Mouse (Mus musculus): ENCODE results near the gene Pfkp. TPM values are rescaled to one million over a fixed set of nuclear protein-coding genes. Genes with fewer than 3 reads are reported as not detected.

The Pfkp gene
- polyA plus RNA-seq, 1 experiment from 2014 or later: 32.8 TPM

DNA sequence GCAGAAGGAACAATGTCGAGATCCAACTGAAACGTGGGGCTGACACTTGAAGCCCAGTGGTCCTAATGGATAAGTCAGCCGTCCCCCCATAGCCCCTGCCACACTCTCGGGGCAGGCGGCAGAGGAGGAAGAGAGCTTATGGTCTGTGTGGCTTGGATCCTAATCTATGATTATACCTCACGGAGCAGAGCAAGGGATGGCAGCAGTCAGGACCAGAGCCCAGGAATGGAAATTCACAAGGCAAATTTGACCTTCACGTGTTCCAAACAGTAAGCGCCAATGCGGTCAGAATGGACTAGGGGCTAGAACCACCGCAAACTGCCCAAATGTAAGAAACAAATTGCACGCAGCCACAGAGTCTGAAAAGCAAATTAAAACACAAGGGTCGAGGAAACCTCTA is 14.5 kb downstream of the Pfkp start:
- DNase-seq (ENCODE audit: low spot score): no peak
- Histone ChIP-seq H3K9me3 (no peaks in the 10 kb centered on the region), H3K27me3 (ENCODE audit: insufficient read depth, poor library complexity, severe bottlenecking) (no peaks in the 10 kb centered on the region), H3K36me3 (no peaks in the 10 kb centered on the region), H3K4me3 (no peak overlapping the region), H3K4me1 (replicated peaks) (peaks cover 16% of the 10 kb centered on the region; the same call in 1 of the 2 replicates), H3K27ac (no peak overlapping the region)
- 91% methylated on average over 12 of the region's 12 CpGs for WGBS

DNA sequence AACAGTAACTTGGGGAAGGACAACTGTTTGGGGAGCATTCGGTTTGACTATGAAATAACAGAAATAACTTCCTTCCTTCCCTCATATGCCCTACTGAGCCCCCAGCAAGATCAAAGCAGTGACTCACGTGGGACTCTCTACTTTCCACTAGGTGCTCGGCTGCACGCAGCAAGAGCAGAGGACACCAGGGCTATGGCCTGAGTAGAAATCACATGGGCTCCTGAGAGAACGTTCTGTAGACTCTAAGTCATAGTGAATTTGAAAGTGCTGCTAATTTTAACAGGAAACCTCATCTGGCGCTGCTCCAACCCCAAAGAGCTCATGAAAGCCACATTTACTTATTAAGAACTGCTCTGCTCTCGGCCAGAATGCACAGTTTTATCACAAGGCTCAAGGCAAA is 15.1 kb downstream of the Pfkp start:
- H3K27ac ChIP-seq: no peak overlapping the region
- H3K27me3 ChIP-seq (ENCODE audit: insufficient read depth, poor library complexity, severe bottlenecking): no peaks in the 10 kb centered on the region
- no peaks in the 10 kb centered on the region for H3K36me3 ChIP-seq
- peaks cover 16% of the 10 kb centered on the region; the same call in 1 of the 2 replicates for H3K4me1 ChIP-seq (replicated peaks)
- WGBS: 78% methylated on average over 7 of the region's 7 CpGs
- no peak overlapping the region for H3K4me3 ChIP-seq
- no peaks in the 10 kb centered on the region for H3K9me3 ChIP-seq
- no peak for DNase-seq (ENCODE audit: low spot score)

DNA sequence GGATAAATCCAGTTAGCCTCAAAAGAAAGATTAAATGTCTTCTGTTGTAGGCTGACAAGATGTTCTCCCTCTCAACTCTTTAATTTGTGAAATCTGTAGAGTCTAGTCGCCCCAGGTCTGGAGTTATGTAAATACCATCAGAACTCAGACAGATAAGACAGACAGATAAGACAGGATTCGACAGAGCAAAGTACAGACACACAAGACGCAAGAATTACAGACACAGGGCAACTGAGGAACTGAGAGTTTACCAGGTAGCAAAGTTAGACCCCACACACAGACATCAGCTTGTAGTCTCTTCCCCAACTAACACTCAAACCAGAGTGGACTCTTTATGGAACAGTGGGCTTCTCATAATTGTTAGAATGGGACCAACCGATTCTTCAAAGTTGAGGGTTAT is 15.6 kb downstream of the Pfkp start:
- Histone ChIP-seq H3K9me3 (no peaks in the 10 kb centered on the region), H3K27me3 (ENCODE audit: insufficient read depth, poor library complexity, severe bottlenecking) (no peaks in the 10 kb centered on the region), H3K27ac (no peak overlapping the region), H3K4me3 (no peak overlapping the region), H3K36me3 (no peaks in the 10 kb centered on the region), H3K4me1 (replicated peaks) (peaks cover 16% of the 10 kb centered on the region; the same call in 1 of the 2 replicates)
- WGBS: 79% methylated on average over 4 of the region's 4 CpGs
- no peak for DNase-seq (ENCODE audit: low spot score)

DNA sequence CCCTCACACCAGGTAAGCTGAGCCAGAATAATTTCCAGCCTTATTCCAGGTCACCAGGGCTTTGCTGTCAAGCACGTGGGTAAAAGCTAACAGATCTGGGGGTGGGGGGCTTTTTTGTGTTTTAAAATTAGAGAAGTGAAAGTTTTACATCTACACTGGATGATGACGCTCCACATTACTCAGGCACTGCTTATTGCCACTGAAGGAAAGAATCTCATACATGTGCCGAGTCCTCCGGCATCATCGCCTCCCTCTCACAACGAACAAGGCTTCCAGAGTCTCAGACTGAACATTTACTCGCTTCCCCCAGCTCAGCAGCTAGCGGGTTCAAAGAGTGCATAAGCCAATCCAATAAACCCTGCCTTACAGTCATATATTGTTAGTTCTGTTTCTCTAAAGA is 16.1 kb downstream of the Pfkp start:
- Histone ChIP-seq H3K36me3 (no peaks in the 10 kb centered on the region), H3K4me1 (replicated peaks) (peaks cover 16% of the 10 kb centered on the region; the same call in 1 of the 2 replicates), H3K4me3 (no peak overlapping the region), H3K27ac (no peak overlapping the region), H3K9me3 (no peaks in the 10 kb centered on the region), H3K27me3 (ENCODE audit: insufficient read depth, poor library complexity, severe bottlenecking) (no peaks in the 10 kb centered on the region)
- DNase-seq (ENCODE audit: low spot score): no peak
- WGBS: 86% methylated on average over 8 of the region's 8 CpGs

DNA sequence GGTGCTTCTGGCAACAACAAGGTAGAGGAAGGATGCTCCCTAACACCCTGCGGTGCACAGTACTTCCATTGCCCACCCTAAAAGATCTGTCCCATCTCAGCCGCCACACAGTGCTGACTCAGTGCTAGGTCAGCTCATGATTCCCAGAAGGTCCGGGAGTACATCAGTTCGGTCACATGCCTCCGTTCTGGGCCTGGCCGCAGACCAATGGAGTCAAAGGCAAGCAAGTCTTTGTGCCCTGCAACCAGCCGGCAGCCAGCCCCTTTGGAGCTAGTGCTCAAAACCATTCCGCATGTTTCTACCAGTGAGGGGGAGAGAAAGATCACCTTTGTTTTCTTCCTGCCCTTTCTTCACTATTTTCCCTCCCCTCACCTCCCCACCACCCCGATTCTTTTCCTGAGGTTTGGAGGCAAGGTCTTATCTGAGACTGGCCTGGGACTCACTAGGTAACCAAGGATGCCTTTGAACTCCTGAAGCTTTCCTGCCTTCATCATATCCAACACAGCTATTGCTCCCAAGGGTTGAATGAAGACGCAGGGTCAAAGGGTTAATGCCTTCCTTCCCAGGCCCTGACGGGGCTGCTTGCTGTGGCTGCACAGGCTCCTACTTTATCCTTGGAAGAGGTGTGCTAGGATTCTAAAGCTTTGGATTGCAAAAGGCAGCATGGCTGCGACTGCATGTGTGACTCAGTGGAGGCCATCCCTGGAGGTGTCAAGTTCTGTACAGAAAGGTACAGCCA is 16.6 kb downstream of the Pfkp start:
- H3K4me3 ChIP-seq: no peak overlapping the region
- no peaks in the 10 kb centered on the region for H3K9me3 ChIP-seq
- DNase-seq (ENCODE audit: low spot score): no peak
- peaks cover 16% of the 10 kb centered on the region; the same call in 1 of the 2 replicates for H3K4me1 ChIP-seq (replicated peaks)
- no peaks in the 10 kb centered on the region for H3K27me3 ChIP-seq (ENCODE audit: insufficient read depth, poor library complexity, severe bottlenecking)
- 77% methylated on average over 12 of the region's 12 CpGs for WGBS
- no peaks in the 10 kb centered on the region for H3K36me3 ChIP-seq
- no peak overlapping the region for H3K27ac ChIP-seq

DNA sequence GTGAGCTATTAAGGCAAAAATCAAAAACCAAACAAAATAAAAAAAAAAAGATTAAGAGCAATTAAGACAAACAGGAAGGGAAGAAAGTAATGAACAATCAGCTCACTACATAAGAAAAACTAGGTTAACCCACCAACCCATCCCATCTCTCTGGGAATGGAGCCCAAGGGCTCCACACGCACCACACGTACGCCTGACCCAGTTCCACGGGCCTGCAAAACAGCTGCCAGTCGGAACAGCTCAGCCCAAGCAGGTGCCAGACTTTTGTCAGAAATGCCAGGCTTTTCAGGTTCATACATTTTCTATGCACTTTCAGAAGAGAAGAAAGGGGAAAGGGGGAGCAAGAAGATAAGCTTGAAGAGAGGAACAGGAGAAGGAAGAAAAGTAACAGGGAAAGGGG is 17.9 kb downstream of the Pfkp start:
- no peaks in the 10 kb centered on the region for H3K27me3 ChIP-seq (ENCODE audit: insufficient read depth, poor library complexity, severe bottlenecking)
- no peaks in the 10 kb centered on the region for H3K36me3 ChIP-seq
- WGBS: 96% methylated on average over 5 of the region's 5 CpGs

DNA sequence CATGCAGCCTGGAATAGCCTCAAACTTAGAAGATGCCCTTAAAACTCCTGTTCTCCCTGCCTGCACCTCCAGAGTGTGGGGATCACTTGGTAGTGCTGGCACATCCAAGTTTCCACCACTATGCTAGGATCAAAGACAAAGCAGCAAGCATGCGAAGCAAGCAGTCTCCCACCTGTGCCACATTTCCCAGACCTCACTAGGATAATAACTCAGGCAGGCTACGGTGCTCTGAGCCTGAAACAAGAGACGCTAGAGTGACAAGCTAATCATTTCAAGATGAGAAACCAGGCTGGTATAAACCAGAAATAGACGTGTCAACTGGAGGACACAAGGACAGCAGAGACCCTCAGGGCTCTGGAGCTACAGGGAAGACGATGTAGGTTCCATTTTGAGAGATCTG is 18.6 kb downstream of the Pfkp start:
- 66% methylated on average over 5 of the region's 5 CpGs for WGBS
- DNase-seq (ENCODE audit: low spot score): no peak
- H3K36me3 ChIP-seq: no peaks in the 10 kb centered on the region
- H3K27ac ChIP-seq: no peak overlapping the region
- H3K4me3 ChIP-seq: no peak overlapping the region
- no peaks in the 10 kb centered on the region for H3K27me3 ChIP-seq (ENCODE audit: insufficient read depth, poor library complexity, severe bottlenecking)
- H3K4me1 ChIP-seq (replicated peaks): peaks cover 6% of the 10 kb centered on the region; the same call in 1 of the 2 replicates
- H3K9me3 ChIP-seq: no peaks in the 10 kb centered on the region

More for the DNA sequence above, 17.9 kb downstream of the Pfkp start:
- Histone ChIP-seq H3K4me1 (replicated peaks) (peaks cover 14% of the 10 kb centered on the region; the same call in 1 of the 2 replicates), H3K4me3 (no peak overlapping the region), H3K27ac (no peak overlapping the region), H3K9me3 (no peaks in the 10 kb centered on the region)
- DNase-seq (ENCODE audit: low spot score): no peak

DNA sequence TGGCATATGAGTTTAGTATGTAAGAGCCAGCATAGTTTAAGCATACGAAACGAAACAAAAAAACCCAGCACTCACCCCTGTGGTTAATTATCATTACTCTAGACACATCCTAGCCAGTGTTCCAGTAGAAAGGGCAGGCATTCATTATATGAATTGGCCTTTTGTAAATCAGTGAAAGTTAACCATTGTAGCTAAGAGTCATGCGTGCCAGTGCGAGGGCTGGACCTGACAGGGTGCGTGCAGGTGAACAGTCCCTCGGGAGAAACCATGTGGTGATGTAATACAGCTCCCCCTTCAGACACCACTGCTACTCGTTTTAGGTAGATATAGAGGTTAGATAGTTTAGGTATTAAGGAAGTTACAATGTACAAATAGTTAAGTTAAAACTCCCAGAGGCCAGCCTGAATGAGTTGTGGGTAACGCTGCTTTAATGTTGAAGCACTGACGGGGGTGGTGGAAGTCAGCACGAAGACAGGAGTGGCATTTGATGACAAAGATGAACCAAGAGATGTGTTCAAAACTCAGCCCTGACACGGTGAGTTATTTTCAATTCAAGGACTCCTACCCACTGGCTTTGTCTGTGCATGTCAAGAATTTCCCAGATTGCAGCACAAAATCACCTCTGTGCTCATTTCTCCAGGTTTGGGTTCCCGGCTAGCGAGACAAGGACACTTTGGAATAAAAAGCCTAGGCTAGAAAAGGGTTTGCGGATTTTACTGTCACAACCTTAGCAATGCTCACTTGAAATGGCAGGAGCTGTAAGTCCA is 19.4 kb downstream of the Pfkp start:
- no peak overlapping the region for H3K4me3 ChIP-seq
- H3K27ac ChIP-seq: no peak overlapping the region
- no peaks in the 10 kb centered on the region for H3K27me3 ChIP-seq (ENCODE audit: insufficient read depth, poor library complexity, severe bottlenecking)
- H3K36me3 ChIP-seq: no peaks in the 10 kb centered on the region
- no peak for DNase-seq (ENCODE audit: low spot score)
- 87% methylated on average over 14 of the region's 14 CpGs for WGBS
- H3K9me3 ChIP-seq: no peaks in the 10 kb centered on the region
- 0 out of 2 replicates have a peak, but pooled peaks cover 5% of the 10 kb centered on the region for H3K4me1 ChIP-seq (replicated peaks)

DNA sequence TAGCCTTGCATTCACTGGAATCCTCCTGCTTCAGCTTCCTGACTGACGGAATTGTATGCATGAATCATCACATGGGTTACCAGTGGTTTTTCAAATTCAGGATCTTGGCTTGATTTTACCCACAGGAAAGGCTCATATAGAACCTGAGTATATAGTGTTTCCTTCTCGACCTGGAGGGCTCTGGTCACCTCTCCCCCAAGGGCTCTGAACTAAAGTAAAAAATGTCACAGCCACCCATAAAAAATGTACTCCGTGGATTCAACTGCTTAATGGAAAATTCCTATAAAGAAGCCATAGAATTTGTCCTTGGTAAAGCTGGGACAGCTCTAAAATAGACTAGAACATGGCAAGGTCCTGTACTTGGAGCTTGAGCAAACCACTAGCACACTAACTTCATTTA is 20.3 kb downstream of the Pfkp start:
- Histone ChIP-seq H3K36me3 (no peaks in the 10 kb centered on the region), H3K4me1 (replicated peaks) (0 out of 2 replicates have a peak, but pooled peaks cover 5% of the 10 kb centered on the region), H3K4me3 (no peak overlapping the region), H3K27ac (no peak overlapping the region), H3K9me3 (no peaks in the 10 kb centered on the region), H3K27me3 (ENCODE audit: insufficient read depth, poor library complexity, severe bottlenecking) (no peaks in the 10 kb centered on the region)
- no peak for DNase-seq (ENCODE audit: low spot score)
- WGBS: 89% methylated on average over 3 of the region's 3 CpGs

DNA sequence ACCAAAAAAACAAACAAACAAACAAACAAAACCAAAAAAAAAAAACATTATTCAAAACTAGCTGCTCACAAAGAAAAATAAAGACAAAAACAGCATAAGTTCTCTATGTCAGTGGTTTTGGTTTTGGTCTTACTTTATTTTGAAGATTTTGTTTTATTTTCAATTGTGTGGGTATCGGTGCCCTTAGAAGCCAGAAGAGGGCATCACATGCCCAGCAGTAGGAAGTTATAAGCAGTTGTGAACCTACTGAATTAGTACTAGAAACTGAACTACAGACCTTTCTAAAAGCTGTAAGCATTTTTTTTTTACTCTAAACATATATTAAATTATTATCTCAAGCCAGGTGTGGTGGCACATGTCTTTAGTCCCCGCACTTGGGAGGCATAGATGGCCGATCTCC is 21.2 kb downstream of the Pfkp start:
- H3K9me3 ChIP-seq: no peaks in the 10 kb centered on the region
- H3K4me3 ChIP-seq: no peak overlapping the region
- no peaks in the 10 kb centered on the region for H3K27me3 ChIP-seq (ENCODE audit: insufficient read depth, poor library complexity, severe bottlenecking)
- no peak overlapping the region for H3K27ac ChIP-seq
- WGBS: 96% methylated on average over 3 of the region's 3 CpGs
- H3K36me3 ChIP-seq: no peaks in the 10 kb centered on the region
- 0 out of 2 replicates have a peak, but pooled peaks cover 5% of the 10 kb centered on the region for H3K4me1 ChIP-seq (replicated peaks)
- no peak for DNase-seq (ENCODE audit: low spot score)

DNA sequence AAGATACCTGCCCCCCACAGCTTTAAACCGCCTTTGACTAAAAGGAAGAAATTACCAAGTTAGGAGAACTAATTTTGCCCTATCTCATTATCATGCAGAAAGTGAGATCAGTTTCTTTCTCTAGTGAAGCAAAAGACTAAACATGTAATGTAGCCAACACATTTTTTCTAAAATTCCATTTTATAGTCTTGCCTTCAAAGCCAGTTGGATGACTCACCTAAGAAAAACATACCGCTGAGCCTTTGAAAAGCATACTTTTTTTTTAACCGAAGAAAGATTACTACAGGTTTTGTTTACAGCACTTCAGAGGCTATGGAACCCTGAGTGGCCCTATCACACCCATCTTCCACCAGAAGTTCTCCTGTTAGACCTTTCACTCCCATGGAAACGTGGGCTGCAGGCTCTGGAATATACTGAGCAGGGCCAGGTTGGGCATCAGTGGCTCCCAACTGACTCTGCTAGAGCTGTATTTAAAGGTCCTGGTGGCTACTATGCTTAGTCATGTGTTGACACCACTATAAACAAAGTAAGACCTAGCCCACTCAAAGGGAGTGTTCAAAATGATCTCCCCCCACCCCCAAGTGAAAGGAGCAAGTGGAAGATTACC is 22.0 kb downstream of the Pfkp start:
- no peaks in the 10 kb centered on the region for H3K36me3 ChIP-seq
- WGBS: 74% methylated on average over 4 of the region's 4 CpGs
- no peak for DNase-seq (ENCODE audit: low spot score)

DNA sequence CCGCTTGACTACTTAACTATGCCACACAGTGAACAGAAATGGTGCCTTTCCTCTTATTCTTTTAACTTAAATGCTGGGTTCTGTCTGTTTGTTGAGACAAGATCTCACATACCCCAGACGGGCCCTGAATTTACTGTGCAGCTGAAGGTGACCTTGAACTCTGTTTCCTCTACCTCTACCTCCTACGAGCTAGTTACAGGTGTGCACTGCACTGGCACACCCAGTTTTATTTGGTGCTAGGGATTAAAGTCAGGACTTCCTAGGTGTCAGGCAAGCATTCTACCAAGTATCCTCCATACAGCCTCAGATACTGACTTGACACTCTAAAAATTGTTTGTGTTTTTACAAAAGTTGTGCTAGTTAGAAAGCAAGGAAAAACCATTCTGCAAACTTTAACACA is 22.6 kb downstream of the Pfkp start:
- H3K27ac ChIP-seq: no peak overlapping the region
- 81% methylated on average over 3 of the region's 3 CpGs for WGBS
- DNase-seq (ENCODE audit: low spot score): no peak
- H3K9me3 ChIP-seq: no peaks in the 10 kb centered on the region
- H3K4me3 ChIP-seq: no peak overlapping the region
- H3K27me3 ChIP-seq (ENCODE audit: insufficient read depth, poor library complexity, severe bottlenecking): no peaks in the 10 kb centered on the region
- H3K4me1 ChIP-seq (replicated peaks): no peaks in the 10 kb centered on the region
- H3K36me3 ChIP-seq: no peaks in the 10 kb centered on the region

More for the DNA sequence above, 22.0 kb downstream of the Pfkp start:
- Histone ChIP-seq H3K27me3 (ENCODE audit: insufficient read depth, poor library complexity, severe bottlenecking) (no peaks in the 10 kb centered on the region), H3K4me1 (replicated peaks) (no peaks in the 10 kb centered on the region), H3K4me3 (no peak overlapping the region), H3K27ac (no peak overlapping the region), H3K9me3 (no peaks in the 10 kb centered on the region)

DNA sequence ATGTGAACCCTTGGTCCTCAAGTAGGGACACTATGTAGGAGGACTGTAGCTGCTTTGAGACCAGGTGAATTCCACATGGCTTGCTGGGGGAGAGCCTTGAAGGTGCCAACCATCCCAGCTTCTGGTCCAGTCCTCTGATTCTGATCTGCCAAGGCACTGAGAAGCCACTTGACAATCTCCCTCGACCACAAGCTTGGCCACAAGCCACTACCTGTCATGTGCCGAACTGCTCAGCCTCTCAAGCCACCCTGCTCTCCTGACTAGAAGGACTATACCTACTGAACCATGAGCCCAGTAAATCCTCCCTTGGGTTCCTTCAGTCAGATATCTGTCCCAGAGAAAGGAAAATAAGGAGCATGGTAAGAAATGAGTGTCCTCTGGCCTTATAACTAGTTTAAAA is 24.0 kb downstream of the Pfkp start:
- H3K9me3 ChIP-seq: no peaks in the 10 kb centered on the region
- H3K4me1 ChIP-seq (replicated peaks): no peaks in the 10 kb centered on the region
- DNase-seq (ENCODE audit: low spot score): no peak
- no peak overlapping the region for H3K4me3 ChIP-seq
- H3K27me3 ChIP-seq (ENCODE audit: insufficient read depth, poor library complexity, severe bottlenecking): no peaks in the 10 kb centered on the region
- no peak overlapping the region for H3K27ac ChIP-seq
- 93% methylated on average over 2 of the region's 2 CpGs for WGBS
- H3K36me3 ChIP-seq: no peaks in the 10 kb centered on the region

Data from hindbrain, embryonic 10.5 days (tissue).